Mouse (Mus musculus): Measurements from ENCODE around the gene Tmeff1. TPM values are rescaled to one million over a fixed set of nuclear protein-coding genes. Genes with fewer than 3 reads are reported as not detected.

Tmeff1 gene
- polyA plus RNA-seq, 1 experiment = 335 TPM

- DNase-seq (ENCODE audit: low read depth) = no peak
- TF ChIP-seq POLR2A (IDR thresholded peaks at IDR 0.05; ENCODE audit: borderline replicate concordance, extremely low read depth, insufficient read depth, insufficient read length, poor library complexity, severe bottlenecking) = no peak
- no peak for TF ChIP-seq CTCF (IDR thresholded peaks at IDR 0.05; ENCODE audit: borderline replicate concordance, extremely low read depth, insufficient read depth, insufficient read length)
Observed at GRCm38 (mm10) chr4:48545966-48546365, 39.0 kb upstream of the Tmeff1 start.

GRCm38 (mm10) chr4:48546568-48547496 lies 38.1 kb upstream of the Tmeff1 start:
- peak; percentile 78 for DNase-seq (ENCODE audit: low read depth)
- TF ChIP-seq POLR2A (IDR thresholded peaks at IDR 0.05; ENCODE audit: borderline replicate concordance, extremely low read depth, insufficient read depth, insufficient read length, poor library complexity, severe bottlenecking) = no peak
- no peak for TF ChIP-seq CTCF (IDR thresholded peaks at IDR 0.05; ENCODE audit: borderline replicate concordance, extremely low read depth, insufficient read depth, insufficient read length)

GRCm38 (mm10) chr4:48548393-48549045 lies 36.5 kb upstream of the Tmeff1 start:
- TF ChIP-seq POLR2A (IDR thresholded peaks at IDR 0.05; ENCODE audit: borderline replicate concordance, extremely low read depth, insufficient read depth, insufficient read length, poor library complexity, severe bottlenecking) (no peak), CTCF (IDR thresholded peaks at IDR 0.05; ENCODE audit: borderline replicate concordance, extremely low read depth, insufficient read depth, insufficient read length) (no peak)
- DNase-seq (ENCODE audit: low read depth) = no peak

- no peak for DNase-seq (ENCODE audit: low read depth)
- TF ChIP-seq POLR2A (IDR thresholded peaks at IDR 0.05; ENCODE audit: borderline replicate concordance, extremely low read depth, insufficient read depth, insufficient read length, poor library complexity, severe bottlenecking) (no peak), CTCF (IDR thresholded peaks at IDR 0.05; ENCODE audit: borderline replicate concordance, extremely low read depth, insufficient read depth, insufficient read length) (no peak)
Observed at GRCm38 (mm10) chr4:48549661-48550060, 35.3 kb upstream of the Tmeff1 start.

- TF ChIP-seq POLR2A (IDR thresholded peaks at IDR 0.05; ENCODE audit: borderline replicate concordance, extremely low read depth, insufficient read depth, insufficient read length, poor library complexity, severe bottlenecking) = no peak
- TF ChIP-seq CTCF (IDR thresholded peaks at IDR 0.05; ENCODE audit: borderline replicate concordance, extremely low read depth, insufficient read depth, insufficient read length) = no peak
- no peak for DNase-seq (ENCODE audit: low read depth)
Observed at GRCm38 (mm10) chr4:48552486-48553064, 32.4 kb upstream of the Tmeff1 start.

- no peak for DNase-seq (ENCODE audit: low read depth)
- no peak for TF ChIP-seq CTCF (IDR thresholded peaks at IDR 0.05; ENCODE audit: borderline replicate concordance, extremely low read depth, insufficient read depth, insufficient read length)
- no peak for TF ChIP-seq POLR2A (IDR thresholded peaks at IDR 0.05; ENCODE audit: borderline replicate concordance, extremely low read depth, insufficient read depth, insufficient read length, poor library complexity, severe bottlenecking)
Observed at GRCm38 (mm10) chr4:48554132-48554531, 30.8 kb upstream of the Tmeff1 start.

GRCm38 (mm10) chr4:48555729-48556128 lies 29.2 kb upstream of the Tmeff1 start:
- no peak for TF ChIP-seq POLR2A (IDR thresholded peaks at IDR 0.05; ENCODE audit: borderline replicate concordance, extremely low read depth, insufficient read depth, insufficient read length, poor library complexity, severe bottlenecking)
- peak; percentile 56; the same call in 1 of the 2 replicates for TF ChIP-seq CTCF (IDR thresholded peaks at IDR 0.05; ENCODE audit: borderline replicate concordance, extremely low read depth, insufficient read depth, insufficient read length)
- DNase-seq (ENCODE audit: low read depth) = peak; percentile 70

GRCm38 (mm10) chr4:48559652-48560051 lies 25.3 kb upstream of the Tmeff1 start:
- TF ChIP-seq CTCF (IDR thresholded peaks at IDR 0.05; ENCODE audit: borderline replicate concordance, extremely low read depth, insufficient read depth, insufficient read length) = no peak

GRCm38 (mm10) chr4:48561824-48562223 lies 23.1 kb upstream of the Tmeff1 start:
- TF ChIP-seq CTCF (IDR thresholded peaks at IDR 0.05; ENCODE audit: borderline replicate concordance, extremely low read depth, insufficient read depth, insufficient read length) (no peak), POLR2A (IDR thresholded peaks at IDR 0.05; ENCODE audit: borderline replicate concordance, extremely low read depth, insufficient read depth, insufficient read length, poor library complexity, severe bottlenecking) (no peak)
- no peak for DNase-seq (ENCODE audit: low read depth)

More at GRCm38 (mm10) chr4:48559652-48560051, 25.3 kb upstream of the Tmeff1 start:
- peak; percentile 69 for DNase-seq (ENCODE audit: low read depth)

- DNase-seq (ENCODE audit: low read depth) = no peak
- TF ChIP-seq POLR2A (IDR thresholded peaks at IDR 0.05; ENCODE audit: borderline replicate concordance, extremely low read depth, insufficient read depth, insufficient read length, poor library complexity, severe bottlenecking) = no peak
- TF ChIP-seq CTCF (IDR thresholded peaks at IDR 0.05; ENCODE audit: borderline replicate concordance, extremely low read depth, insufficient read depth, insufficient read length) = no peak
Observed at GRCm38 (mm10) chr4:48564962-48565361, 20.0 kb upstream of the Tmeff1 start.

- TF ChIP-seq CTCF (IDR thresholded peaks at IDR 0.05; ENCODE audit: borderline replicate concordance, extremely low read depth, insufficient read depth, insufficient read length) (no peak), POLR2A (IDR thresholded peaks at IDR 0.05; ENCODE audit: borderline replicate concordance, extremely low read depth, insufficient read depth, insufficient read length, poor library complexity, severe bottlenecking) (no peak)
- no peak for DNase-seq (ENCODE audit: low read depth)
Observed at GRCm38 (mm10) chr4:48576361-48576760, 8.6 kb upstream of the Tmeff1 start.

All from brain, embryonic 14.5 days (tissue).